Mouse (Mus musculus) ES-E14 (cell line): ENCODE results near the gene Sestd1. TPM values are rescaled to one million over a fixed set of nuclear protein-coding genes. Genes with fewer than 3 reads are reported as not detected.

Experiments
- DNase-seq: peaks from one replicate; pipeline ENCODE4 v3.0.0-alpha.2; 2013; ENCODE audit warnings: low read depth, low spot score
- H3K27ac ChIP-seq: 2 replicates; pipeline ENCODE4 v1.5.1; 2012; ENCODE audit warnings: low read depth, mild to moderate bottlenecking, low read length, moderate library complexity, mixed read lengths; ENCODE audit not compliant: poor library complexity, insufficient read depth, severe bottlenecking
- H3K36me3 ChIP-seq: 2 replicates; pipeline ENCODE4 v1.6.1; 2012; ENCODE audit warnings: mild to moderate bottlenecking, low read length, moderate library complexity, mixed read lengths; ENCODE audit not compliant: control insufficient read depth, poor library complexity, insufficient read depth, severe bottlenecking
- H3K4me1 ChIP-seq, 2 experiments: fragments of 150-350 bp in 1 of 2; sonication (generic) in 1 of 2; 2 replicates each; pipeline ENCODE4 v1.6.1; 2012; ENCODE audit warnings: low read length in 2 of 2, mild to moderate bottlenecking in 1 of 2, mixed read lengths in 1 of 2; ENCODE audit not compliant: control insufficient read depth in 2 of 2, insufficient read depth in 2 of 2, poor library complexity in 1 of 2
- H3K4me3 ChIP-seq, 2 experiments: fragments of 150-350 bp in 1 of 2; sonication (generic) in 1 of 2; 2 replicates each; pipeline ENCODE4 v1.5.1; 2012; ENCODE audit warnings: low read length in 2 of 2, low read depth in 1 of 2, mild to moderate bottlenecking in 1 of 2, mixed read lengths in 1 of 2; ENCODE audit not compliant: insufficient read depth in 1 of 2, poor library complexity in 1 of 2, severe bottlenecking in 1 of 2
- H3K9ac ChIP-seq: 2 replicates; pipeline ENCODE4 v1.6.1; 2012; ENCODE audit warnings: low read depth, mild to moderate bottlenecking, low read length, mixed read lengths; ENCODE audit not compliant: poor library complexity, insufficient read depth, severe bottlenecking
- H3K9me3 ChIP-seq: fragments of 150-350 bp; sonication (generic); 2 replicates; pipeline ENCODE4 v1.6.1; 2012; ENCODE audit warnings: low read depth, mild to moderate bottlenecking, low read length; ENCODE audit not compliant: control insufficient read depth, insufficient read depth
- CHD2 ChIP-seq: IDR thresholded peaks from 2 replicates; pipeline ENCODE4 v1.6.1; 2014; ENCODE audit warnings: mild to moderate bottlenecking, low read depth, low read length, inconsistent platforms
- HCFC1 ChIP-seq: IDR thresholded peaks from 2 replicates; pipeline ENCODE4 v1.6.1; 2012; ENCODE audit warnings: low read length, inconsistent platforms, borderline replicate concordance; ENCODE audit not compliant: insufficient read depth
- MAFK ChIP-seq: IDR thresholded peaks from 2 replicates; pipeline ENCODE4 v1.6.1; 2014; ENCODE audit warnings: mild to moderate bottlenecking, low read depth, low read length, inconsistent platforms; ENCODE audit not compliant: insufficient read depth
- ZC3H11A ChIP-seq: IDR thresholded peaks from 2 replicates; pipeline ENCODE4 v1.6.1; 2012; ENCODE audit warnings: low read depth, mild to moderate bottlenecking, inconsistent platforms, low read length, borderline replicate concordance
- ZNF384 ChIP-seq: IDR thresholded peaks from 2 replicates; pipeline ENCODE4 v1.6.1; 2012; ENCODE audit warnings: low read depth, low read length, inconsistent platforms
- in situ Hi-C, 2 experiments: fragments of 600-800 bp; cut with MboI; formaldehyde crosslinking; loops; one replicate each; pipeline ENCODE4 v1.15.1; 2025; ENCODE audit warnings: low sequenced_read_pairs in 2 of 2, inconsistent platforms in 1 of 2; ENCODE audit not compliant: unreplicated experiment in 2 of 2
- total RNA-seq: library from RNA; depleted of rRNA; stranded (reverse); fragments of 300-350 nt; gene quantifications from 2 replicates; pipeline ENCODE4 v1.2.3, GENCODE M21; 2012; rRNA removed

Sestd1 gene
- total RNA-seq, 1 experiment = 11.4 TPM

- H3K36me3 ChIP-seq = no peaks in the 10 kb centered on the region
- in situ Hi-C loops = no loop called here
- H3K9ac ChIP-seq = no peak overlapping the region
- H3K4me3 ChIP-seq = no peak overlapping the region
- TF ChIP-seq CHD2 (no peak), ZNF384 (no peak), MAFK (no peak), ZC3H11A (no peak), HCFC1 (no peak)
- H3K9me3 ChIP-seq = no peaks in the 10 kb centered on the region
- no peak overlapping the region for H3K27ac ChIP-seq
- no peaks in the 10 kb centered on the region for H3K4me1 ChIP-seq
- no peak for DNase-seq
Observed at GRCm38 (mm10) chr2:77138879-77139278, 141.5 kb downstream of the Sestd1 start.

GRCm38 (mm10) chr2:77134906-77135305 is 145.5 kb downstream of the Sestd1 start:
- in situ Hi-C loops = no loop called here
- no peak for TF ChIP-seq ZC3H11A
- TF ChIP-seq HCFC1 = no peak
- no peak for TF ChIP-seq CHD2
- TF ChIP-seq MAFK = no peak
- no peak for TF ChIP-seq ZNF384
- Histone ChIP-seq H3K36me3 (no peaks in the 10 kb centered on the region), H3K9me3 (no peaks in the 10 kb centered on the region), H3K4me1 (peaks cover 0 to 2% of the 10 kb centered on the region in 2 experiments; a peak in 1 of 4 replicates), H3K9ac (no peak overlapping the region), H3K4me3 (no peak overlapping the region), H3K27ac (no peak overlapping the region)
- no peak for DNase-seq

GRCm38 (mm10) chr2:77133407-77133806 is 147.0 kb downstream of the Sestd1 start:
- no peak overlapping the region for H3K9ac ChIP-seq
- in situ Hi-C loops = no loop called here
- H3K9me3 ChIP-seq = no peaks in the 10 kb centered on the region
- H3K36me3 ChIP-seq = no peaks in the 10 kb centered on the region
- no peak overlapping the region for H3K4me3 ChIP-seq
- no peak for TF ChIP-seq HCFC1
- TF ChIP-seq ZNF384 = no peak
- no peak for TF ChIP-seq MAFK
- TF ChIP-seq CHD2 = no peak
- no peak for TF ChIP-seq ZC3H11A
- no peak for DNase-seq
- H3K4me1 ChIP-seq = peaks cover 0 to 2% of the 10 kb centered on the region in 2 experiments; a peak in 1 of 4 replicates
- no peak overlapping the region for H3K27ac ChIP-seq

Other genes with a start within 250 kb of the Sestd1 start
- 2.2 and 3.3 TPM in 2 replicates for gene Ccdc141, start 110.0 kb downstream of the Sestd1 start, total RNA-seq